Mouse (Mus musculus) megakaryocyte, embryonic 14.5 days (primary cell): ENCODE measurements around the gene Gm20503.

Experiments used
- FLI1 ChIP-seq: IDR thresholded peaks from 2 replicates; pipeline ENCODE4 v1.6.1; 2012; ENCODE audit warnings: low read length, inconsistent platforms, mixed read lengths
- GATA1 ChIP-seq: IDR thresholded peaks from 3 replicates; pipeline ENCODE4 v1.6.1; 2012; ENCODE audit warnings: mixed read lengths, low read length, inconsistent platforms, borderline replicate concordance

DNA sequence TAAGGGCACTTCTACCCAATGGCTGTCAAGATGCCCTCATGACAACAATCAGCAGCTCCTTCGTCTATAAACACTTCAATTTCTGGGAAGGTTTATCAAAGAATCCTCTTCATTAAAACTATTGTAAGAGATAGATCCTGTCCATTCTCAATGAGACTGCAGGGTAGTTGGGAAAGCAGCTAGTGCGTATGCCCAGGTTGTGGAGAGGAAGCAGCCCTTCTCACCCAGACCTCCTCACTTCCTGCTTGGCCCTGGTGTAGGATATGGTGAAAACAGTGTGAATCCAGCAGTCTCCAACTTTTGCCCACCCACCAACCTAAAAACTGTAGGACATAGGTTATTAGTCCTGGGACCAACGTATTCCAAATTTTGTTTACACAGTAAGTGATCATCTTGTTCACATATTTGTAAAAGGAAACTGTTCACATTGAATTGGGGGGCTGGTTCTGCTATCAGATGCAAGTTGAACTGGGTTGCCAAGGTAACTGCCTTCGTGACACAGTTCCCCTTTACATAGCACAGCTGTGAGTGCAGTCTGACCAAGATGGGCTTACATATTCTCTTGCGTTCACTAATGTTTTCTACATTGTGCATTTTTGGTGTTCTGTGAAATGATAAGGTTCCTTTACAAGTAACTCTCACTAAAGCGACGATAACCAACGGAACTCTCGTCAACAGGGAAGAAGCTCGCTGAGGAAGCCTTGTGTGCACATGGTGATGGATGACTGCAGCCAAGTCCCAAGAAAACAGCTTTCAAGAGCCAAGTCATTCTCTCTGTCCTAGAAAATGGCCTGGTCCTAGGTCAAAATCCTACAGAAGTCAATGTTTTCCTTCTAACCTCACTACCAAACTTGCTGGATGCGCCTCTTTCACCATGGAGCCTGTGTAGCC, 37.6 kb downstream of the Gm20503 start:
- TF ChIP-seq GATA1 (no peak), FLI1 (no peak)
